Mouse (Mus musculus) intestine, embryonic 16.5 days (tissue): ENCODE data around the gene Mical2. TPM values are rescaled to one million over a fixed set of nuclear protein-coding genes. Genes with fewer than 3 reads are reported as not detected.

Source experiments
- ATAC-seq: fragments of 200-750 bp; cut with Nextera tagmentation; 2 replicates; pipeline ENCODE4 v1.8.0; 2017; ENCODE audit warnings: moderate TSS enrichment, moderate library complexity
- H3K27ac ChIP-seq: fragments of 300-500 bp; sonication (generic); 2 replicates; pipeline ENCODE4 v1.5.1; 2014; ENCODE audit warnings: mild to moderate bottlenecking, low read length
- H3K27me3 ChIP-seq: fragments of 300-500 bp; sonication (generic); replicated peaks from 2 replicates; pipeline ENCODE4 v1.6.1; 2014; ENCODE audit warnings: low read length, control low read depth, mixed read lengths; ENCODE audit not compliant: control insufficient read depth, insufficient read depth
- H3K36me3 ChIP-seq: fragments of 300-500 bp; sonication (generic); 2 replicates; pipeline ENCODE4 v1.6.1; 2014; ENCODE audit warnings: low read length, control low read depth; ENCODE audit not compliant: control insufficient read depth, insufficient read depth
- H3K4me1 ChIP-seq: fragments of 300-500 bp; sonication (generic); 2 replicates; pipeline ENCODE4 v1.6.1; 2014; ENCODE audit warnings: low read length, control low read depth, mixed read lengths; ENCODE audit not compliant: control insufficient read depth, insufficient read depth
- H3K4me2 ChIP-seq: fragments of 300-500 bp; sonication (generic); 2 replicates; pipeline ENCODE4 v1.6.1; 2014; ENCODE audit warnings: low read depth, low read length, control low read depth
- H3K4me3 ChIP-seq: fragments of 300-500 bp; sonication (generic); 2 replicates; pipeline ENCODE4 v1.5.1; 2014; ENCODE audit warnings: mild to moderate bottlenecking, low read length
- H3K9ac ChIP-seq: fragments of 300-500 bp; sonication (generic); 2 replicates; pipeline ENCODE4 v1.6.1; 2014; ENCODE audit warnings: low read depth, low read length
- H3K9me3 ChIP-seq: fragments of 300-500 bp; sonication (generic); 2 replicates; pipeline ENCODE4 v1.6.1; 2016; ENCODE audit warnings: low read length, control low read depth; ENCODE audit not compliant: control insufficient read depth
- WGBS: fragments of 180-500 bp; shearing (Covaris S2); extraction: QIAGEN DNeasy Blood & Tissue Kit; methylation state at CpG from one replicate; pipeline ENCODE4 v1.1.7; 2014; 5-methylcytosine and 5-hydroxymethylcytosine counted together
- polyA plus RNA-seq: library from polyadenylated mRNA; unstranded; fragments of >200 nt; fragmentation: Nextera tagmentation; extraction: Ambion mirVana; gene quantifications from 2 replicates; pipeline ENCODE4 v1.2.1, GENCODE M21; 2015

Mical2 gene
- polyA plus RNA-seq, 1 experiment from 2014 or later = 18.3 TPM

GRCm38 (mm10) chr7:112224854-112225253, 802 bp upstream of the Mical2 start:
- peak overlapping the region; percentile 95 for H3K4me2 ChIP-seq
- ATAC-seq = no peak

GRCm38 (mm10) chr7:112226446-112227265, 1.0 kb downstream of the Mical2 start:
- H3K27ac ChIP-seq = peak overlapping the region; percentile 82
- WGBS = 8% methylated on average over 24 of the region's 24 CpGs

More at GRCm38 (mm10) chr7:112224854-112225253, 802 bp upstream of the Mical2 start:
- Histone ChIP-seq H3K4me3 (no peak overlapping the region), H3K4me1 (peaks cover 30% of the 10 kb centered on the region), H3K36me3 (no peaks in the 10 kb centered on the region), H3K27ac (peak overlapping the region; percentile 63; the same call in 1 of the 2 replicates), H3K27me3 (no peaks in the 10 kb centered on the region), H3K9me3 (no peaks in the 10 kb centered on the region), H3K9ac (peak overlapping the region; percentile 81; the same call in 1 of the 2 replicates)
- WGBS = 69% methylated on average over 12 of the region's 12 CpGs

GRCm38 (mm10) chr7:112227266-112227562, 1.6 kb downstream of the Mical2 start:
- H3K27me3 ChIP-seq = no peaks in the 10 kb centered on the region
- H3K4me2 ChIP-seq = peak overlapping the region; percentile 95
- no peaks in the 10 kb centered on the region for H3K9me3 ChIP-seq
- ATAC-seq = no peak
- H3K36me3 ChIP-seq = no peaks in the 10 kb centered on the region
- H3K27ac ChIP-seq = peak overlapping the region; percentile 82
- peak overlapping the region; percentile 81 for H3K9ac ChIP-seq
- peaks cover 30% of the 10 kb centered on the region for H3K4me1 ChIP-seq
- H3K4me3 ChIP-seq = peak overlapping the region; percentile 76
- 61% methylated on average over 6 of the region's 6 CpGs for WGBS

More at GRCm38 (mm10) chr7:112226446-112227265, 1.0 kb downstream of the Mical2 start:
- H3K36me3 ChIP-seq = no peaks in the 10 kb centered on the region
- no peaks in the 10 kb centered on the region for H3K27me3 ChIP-seq
- ATAC-seq = peak; percentile 55
- H3K9ac ChIP-seq = peak overlapping the region; percentile 81
- peak overlapping the region; percentile 76 for H3K4me3 ChIP-seq
- peak overlapping the region; percentile 95 for H3K4me2 ChIP-seq
- no peaks in the 10 kb centered on the region for H3K9me3 ChIP-seq
- H3K4me1 ChIP-seq = peaks cover 30% of the 10 kb centered on the region

GRCm38 (mm10) chr7:112228827-112229498, 3.3 kb downstream of the Mical2 start:
- WGBS = 62% methylated on average over 20 of the region's 20 CpGs
- Histone ChIP-seq H3K4me1 (peaks cover 38% of the 10 kb centered on the region), H3K9ac (0 out of 2 replicates have a peak overlapping the region, but pooled peaks have one; percentile 30), H3K27ac (no peak overlapping the region), H3K9me3 (no peaks in the 10 kb centered on the region), H3K4me2 (no peak overlapping the region), H3K36me3 (no peaks in the 10 kb centered on the region), H3K27me3 (no peaks in the 10 kb centered on the region), H3K4me3 (no peak overlapping the region)
- ATAC-seq = no peak

GRCm38 (mm10) chr7:112231731-112232130, 6.1 kb downstream of the Mical2 start:
- WGBS = 82% methylated on average over 7 of the region's 7 CpGs
- no peak for ATAC-seq
- no peak overlapping the region for H3K27ac ChIP-seq

GRCm38 (mm10) chr7:112233345-112234005, 7.8 kb downstream of the Mical2 start:
- WGBS = 24% methylated on average over 7 of the region's 7 CpGs
- no peaks in the 10 kb centered on the region for H3K27me3 ChIP-seq
- H3K9ac ChIP-seq = no peak overlapping the region
- ATAC-seq = 0 out of 2 replicates have a peak, but pooled peaks have one; percentile 31
- peaks cover 20% of the 10 kb centered on the region for H3K4me1 ChIP-seq
- H3K9me3 ChIP-seq = no peaks in the 10 kb centered on the region
- H3K4me3 ChIP-seq = no peak overlapping the region
- no peaks in the 10 kb centered on the region for H3K36me3 ChIP-seq
- peak overlapping the region; percentile 45 for H3K27ac ChIP-seq
- no peak overlapping the region for H3K4me2 ChIP-seq

More at GRCm38 (mm10) chr7:112231731-112232130, 6.1 kb downstream of the Mical2 start:
- no peak overlapping the region for H3K4me2 ChIP-seq
- no peaks in the 10 kb centered on the region for H3K9me3 ChIP-seq
- peaks cover 27% of the 10 kb centered on the region for H3K4me1 ChIP-seq
- no peaks in the 10 kb centered on the region for H3K27me3 ChIP-seq
- H3K36me3 ChIP-seq = no peaks in the 10 kb centered on the region
- H3K4me3 ChIP-seq = no peak overlapping the region
- H3K9ac ChIP-seq = no peak overlapping the region

- 83% methylated on average over 4 of the region's 4 CpGs for WGBS
- no peaks in the 10 kb centered on the region for H3K9me3 ChIP-seq
- H3K4me1 ChIP-seq = peaks cover 25% of the 10 kb centered on the region
- no peak overlapping the region for H3K9ac ChIP-seq
- H3K27ac ChIP-seq = no peak overlapping the region
- no peak overlapping the region for H3K4me2 ChIP-seq
- no peak overlapping the region for H3K4me3 ChIP-seq
- no peaks in the 10 kb centered on the region for H3K36me3 ChIP-seq
- ATAC-seq = no peak
- no peaks in the 10 kb centered on the region for H3K27me3 ChIP-seq
These were observed 8.8 kb downstream of the Mical2 start for GRCm38 (mm10) chr7:112234410-112234809.

- WGBS = 79% methylated on average over 4 of the region's 4 CpGs
- H3K4me2 ChIP-seq = no peak overlapping the region
- H3K36me3 ChIP-seq = no peaks in the 10 kb centered on the region
- H3K27ac ChIP-seq = no peak overlapping the region
- no peaks in the 10 kb centered on the region for H3K9me3 ChIP-seq
- H3K4me1 ChIP-seq = peaks cover 27% of the 10 kb centered on the region
- no peaks in the 10 kb centered on the region for H3K27me3 ChIP-seq
- ATAC-seq = no peak
- no peak overlapping the region for H3K9ac ChIP-seq
- H3K4me3 ChIP-seq = no peak overlapping the region
These were observed 9.8 kb downstream of the Mical2 start for GRCm38 (mm10) chr7:112235493-112235892.

GRCm38 (mm10) chr7:112237211-112237610, 11.6 kb downstream of the Mical2 start:
- Histone ChIP-seq H3K27ac (no peak overlapping the region), H3K4me2 (no peak overlapping the region)
- 90% methylated on average over 7 of the region's 7 CpGs for WGBS

More at GRCm38 (mm10) chr7:112237211-112237610, 11.6 kb downstream of the Mical2 start:
- H3K27me3 ChIP-seq = no peaks in the 10 kb centered on the region
- ATAC-seq = no peak
- no peaks in the 10 kb centered on the region for H3K9me3 ChIP-seq
- H3K4me1 ChIP-seq = peaks cover 27% of the 10 kb centered on the region
- H3K9ac ChIP-seq = no peak overlapping the region
- H3K36me3 ChIP-seq = 0 out of 2 replicates have a peak, but pooled peaks cover 4% of the 10 kb centered on the region
- no peak overlapping the region for H3K4me3 ChIP-seq
